Mouse (Mus musculus): ENCODE measurements at regions not wholly inside any gene's neighbourhood (a gene's known extent, or its start where the extent isn't known, plus 50 kb on each side); places are given as distances from the start of the nearest gene placed in this dataset.
"Not testable (repeated sequence)": the region's sequence is repeated elsewhere in the genome, so short reads cannot be mapped to it uniquely, and the experiment has no call there.

DNA sequence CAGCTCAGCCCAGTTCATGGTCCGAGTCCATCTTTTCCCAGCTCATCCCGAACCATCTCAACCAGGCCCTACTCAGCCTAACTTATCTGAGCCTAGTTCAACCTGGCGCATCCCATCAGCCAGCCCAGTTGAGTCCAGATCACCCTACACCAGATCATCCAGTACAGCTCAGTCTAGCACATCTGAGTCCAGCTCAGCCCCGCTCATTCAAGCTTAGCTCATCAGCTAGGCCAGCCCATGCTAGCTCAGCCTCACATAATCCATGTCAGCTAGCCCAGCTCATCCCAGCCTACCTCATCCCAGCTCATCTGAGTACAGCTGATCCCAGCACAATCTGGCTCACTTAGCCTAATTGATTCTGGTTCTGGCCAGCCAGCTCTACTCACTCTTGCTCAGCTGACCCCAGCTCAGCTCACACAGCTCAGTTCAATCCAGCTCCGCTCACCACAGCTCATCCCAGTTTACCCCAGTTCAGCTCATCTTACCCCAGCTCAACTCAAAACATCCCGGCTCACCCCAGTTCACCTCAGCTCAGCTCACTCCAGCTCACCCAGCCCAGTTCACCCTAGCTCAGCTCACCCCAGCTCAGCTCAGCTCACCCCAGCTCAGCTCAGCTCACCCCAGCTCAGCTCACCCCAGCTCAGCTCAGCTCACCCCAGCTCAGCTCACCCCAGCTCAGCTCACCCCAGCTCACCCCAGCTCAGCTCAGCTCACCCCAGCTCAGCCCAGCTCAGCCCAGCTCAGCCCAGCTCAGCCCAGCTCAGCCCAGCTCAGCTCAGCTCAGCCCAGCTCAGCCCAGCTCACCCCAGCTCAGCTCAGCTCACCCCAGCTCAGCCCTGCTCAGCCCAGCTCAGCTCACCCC is 65.3 kb upstream of the Adam6b start:
- DNase-seq (ENCODE audit: low spot score) = no peak

- not testable (repeated sequence) for DNase-seq (ENCODE audit: low spot score)
Measured at GRCm38 (mm10) chr12:113424598-113425208, 64.6 kb upstream of the Adam6b start.

DNA sequence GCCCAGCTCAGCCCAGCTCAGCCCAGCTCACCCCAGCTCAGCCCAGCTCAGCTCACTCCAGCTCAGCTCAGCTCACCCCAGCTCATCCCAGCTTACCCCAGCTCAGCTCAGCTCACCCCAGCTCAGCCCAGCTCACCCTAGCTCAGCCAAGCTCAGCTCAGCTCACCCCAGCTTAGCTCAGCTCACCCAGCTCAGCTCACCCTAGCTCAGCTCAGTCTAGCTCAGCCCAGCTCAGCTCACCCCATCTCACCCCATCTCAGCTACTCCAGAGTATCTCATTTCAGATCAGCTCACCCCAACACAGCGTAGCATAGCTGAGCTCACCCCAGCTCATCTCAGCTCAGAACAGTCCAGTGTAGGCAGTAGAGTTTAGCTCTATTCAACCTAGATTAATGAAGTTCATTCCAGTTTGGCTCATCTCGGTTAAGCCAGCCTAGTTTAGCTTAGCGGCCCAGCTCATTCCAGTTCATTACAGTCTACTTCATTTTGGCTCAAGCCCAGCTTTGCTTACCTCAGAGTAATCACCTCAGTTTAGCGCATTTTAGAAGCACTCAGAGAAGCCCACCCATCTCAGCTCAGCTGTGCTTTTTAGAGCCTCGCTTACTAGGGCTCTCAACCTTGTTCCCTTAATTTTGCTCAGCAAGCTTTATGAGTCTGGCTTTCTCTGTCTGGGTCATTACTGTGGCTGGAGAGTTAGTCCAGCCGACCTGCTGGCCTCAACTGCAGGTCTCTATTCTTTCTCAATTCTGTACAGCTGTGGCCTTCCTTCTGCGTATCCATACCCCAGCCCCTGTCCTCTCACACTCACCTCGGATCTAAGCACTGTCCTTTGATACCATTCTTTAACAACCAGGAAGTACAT is 63.9 kb upstream of the Adam6b start:
- DNase-seq (ENCODE audit: low spot score) = no peak

GRCm38 (mm10) chr12:113426636-113427035 is 62.7 kb upstream of the Adam6b start:
- DNase-seq (ENCODE audit: low spot score) = no peak

- DNase-seq (ENCODE audit: low spot score) = no peak
Measured at GRCm38 (mm10) chr12:113427339-113427738, 62.0 kb upstream of the Adam6b start.

- no peak for DNase-seq (ENCODE audit: low spot score)
Measured at GRCm38 (mm10) chr12:113428461-113428860, 60.9 kb upstream of the Adam6b start.

- DNase-seq (ENCODE audit: low spot score) = no peak
Measured at GRCm38 (mm10) chr12:113428901-113429300, 60.4 kb upstream of the Adam6b start.

DNA sequence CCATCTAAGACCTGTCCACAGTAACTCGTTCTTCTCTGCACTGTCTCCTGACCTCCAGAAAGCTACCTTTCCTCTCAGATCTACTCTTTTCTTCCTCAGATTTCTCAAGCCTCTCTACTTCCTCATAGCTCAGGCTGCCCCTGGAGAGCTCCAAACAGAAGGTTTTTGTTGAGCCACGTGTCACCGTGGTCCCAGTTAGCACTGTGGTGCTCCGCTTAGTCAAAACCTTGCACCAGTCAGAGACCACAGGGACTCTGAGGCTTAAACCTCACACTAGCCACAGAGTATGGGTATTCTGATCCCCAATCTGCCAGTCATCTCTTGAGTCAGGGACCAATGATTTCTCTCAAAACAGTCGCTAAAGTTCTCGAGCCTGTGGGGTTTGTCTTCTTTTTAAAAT is 59.0 kb upstream of the Adam6b start:
- no peak for DNase-seq (ENCODE audit: low spot score)
